23 mouse cellular contexts compared by ENCODE assay signal in the genomic region with DNA sequence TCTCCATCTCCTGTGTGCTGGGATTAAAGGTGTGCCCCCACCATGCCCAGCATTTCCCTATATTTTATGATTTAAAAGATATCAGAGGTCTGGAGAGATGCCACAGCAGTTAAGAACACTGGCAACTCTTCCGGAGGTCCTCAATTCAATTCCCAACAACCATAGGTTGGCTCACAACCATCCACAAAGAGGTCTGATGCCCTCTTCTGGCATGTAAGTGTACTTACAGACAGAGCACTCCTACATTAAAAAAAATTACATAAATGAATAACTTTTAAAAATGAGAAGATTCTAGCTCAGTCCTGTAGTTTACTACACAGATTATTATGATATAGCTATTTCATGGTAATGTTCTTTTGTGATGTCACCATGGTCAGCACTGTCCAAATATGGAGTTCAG. TPM values are rescaled to one million over a fixed set of nuclear protein-coding genes. Genes with fewer than 3 reads are reported as not detected.
A peak's percentile ranks its signal among the peaks of the same experiment; 100 is the strongest.
DNase-seq lines count a peak whose midpoint lies in the region; ATAC-seq and TF ChIP-seq lines count a peak whose summit lies in the region.
"Had no signal": no experiment of that assay in that cellular context is flagged by ENCODE, and none has a peak within 500 bp of the region (broad histone marks: within the 10 kb centered on the region; RNA-seq: fewer than 3 reads in every experiment).

No protein-coding gene starts in this region.

- H3K27ac ChIP-seq in liver, postnatal 0 days (ENCODE audit: low read depth): no peak overlapping the region
- no peak overlapping the region for H3K27ac ChIP-seq in liver, embryonic 11.5 days (ENCODE audit: low read depth, low read length)
- H3K27ac ChIP-seq: embryonic facial prominence, embryonic 12.5 days; heart, embryonic 13.5 days; hindbrain, postnatal 0 days; liver, embryonic 14.5 days; stomach, embryonic 15.5 days had no signal

- H3K9ac ChIP-seq in liver, postnatal 0 days (replicated peaks): no peak overlapping the region
- no peak overlapping the region for H3K9ac ChIP-seq in liver, embryonic 11.5 days (ENCODE audit: low read depth, low read length)
- H3K9ac ChIP-seq: embryonic facial prominence, embryonic 12.5 days; heart, embryonic 13.5 days; liver, embryonic 14.5 days; stomach, embryonic 15.5 days had no signal

- ATAC-seq in liver, postnatal 0 days: no peak
- no peak for ATAC-seq in liver, embryonic 11.5 days (replicated peaks; ENCODE audit: low FRiP score)
- ATAC-seq in megakaryocyte progenitor cell, adult 5-6 weeks (replicated peaks; ENCODE audit: poor library complexity): peak; percentile 68
- ATAC-seq: forebrain, embryonic 14.5 days; hindbrain, postnatal 0 days had no signal

- H3K4me2 ChIP-seq in liver, postnatal 0 days (ENCODE audit: low read depth, low read length): no peak overlapping the region
- H3K4me2 ChIP-seq in liver, embryonic 11.5 days: no peak overlapping the region
- H3K4me2 ChIP-seq: embryonic facial prominence, embryonic 12.5 days; heart, embryonic 13.5 days; stomach, embryonic 15.5 days had no signal

- intact Hi-C loops in heart, postnatal 25 days (cut with DNase I): no loop called here

- TF ChIP-seq CTCF in liver, postnatal 0 days (IDR thresholded peaks at IDR 0.05; ENCODE audit: low read depth): peak; percentile 33; the same call in 1 of the 2 replicates

- DNase-seq in heart, adult 11 months: peak; percentile 31
- no peak for DNase-seq in heart, postnatal 25 days (ENCODE audit: low spot score)
- no peak for DNase-seq in liver, postnatal 0 days
- DNase-seq in liver, embryonic 11.5 days (ENCODE audit: low spot score): no peak
- peak; percentile 17 for DNase-seq in NIH3T3 (ENCODE audit: low read depth)
- DNase-seq in spleen, postnatal 4 days (ENCODE audit: low spot score in 2 of 2): no peak
- DNase-seq in gastrocnemius, postnatal 25 days: no peak
- DNase-seq: cerebellum, adult 8-10 months; heart, postnatal 4 days; kidney, adult 2 months; kidney, postnatal 14 days; layer of hippocampus, adult 9-11 months; lung, postnatal 14 days; right cerebral cortex, postnatal 14 days; spleen, adult 18-20 months; thymus, adult 2 months had no signal

- no peaks in the 10 kb centered on the region for H3K4me1 ChIP-seq in liver, postnatal 0 days (ENCODE audit: insufficient read depth)
- no peaks in the 10 kb centered on the region for H3K4me1 ChIP-seq in liver, embryonic 11.5 days (replicated peaks; ENCODE audit: control insufficient read depth, insufficient read depth, low read length)
- H3K4me1 ChIP-seq: embryonic facial prominence, embryonic 12.5 days; heart, embryonic 13.5 days; stomach, embryonic 15.5 days had no signal

- H3K9me3 ChIP-seq in liver, postnatal 0 days (ENCODE audit: low read length): no peaks in the 10 kb centered on the region
- H3K9me3 ChIP-seq in liver, embryonic 11.5 days (ENCODE audit: control insufficient read depth, low read length): no peaks in the 10 kb centered on the region
- H3K9me3 ChIP-seq: embryonic facial prominence, embryonic 12.5 days; heart, embryonic 13.5 days; stomach, embryonic 15.5 days had no signal

- H3K4me3 ChIP-seq in liver, postnatal 0 days (ENCODE audit: low read depth, low read length): no peak overlapping the region
- no peak overlapping the region for H3K4me3 ChIP-seq in liver, embryonic 11.5 days (ENCODE audit: low read depth, low read length)
- H3K4me3 ChIP-seq: embryonic facial prominence, embryonic 12.5 days; heart, embryonic 13.5 days; stomach, embryonic 15.5 days had no signal

- no peak for TF ChIP-seq EP300 in liver, postnatal 0 days (IDR thresholded peaks at IDR 0.05; ENCODE audit: low read depth)

- 79% methylated on average over 1 of the region's 1 CpGs for WGBS in liver, postnatal 0 days (ENCODE audit: insufficient replicate concordance)
- WGBS in liver, embryonic 11.5 days: 81% methylated on average over 1 of the region's 1 CpGs

- H3K36me3 ChIP-seq in liver, postnatal 0 days (replicated peaks; ENCODE audit: insufficient read depth, low read length): no peaks in the 10 kb centered on the region
- no peaks in the 10 kb centered on the region for H3K36me3 ChIP-seq in liver, embryonic 11.5 days (ENCODE audit: control insufficient read depth, insufficient read depth, low read length)
- H3K36me3 ChIP-seq: embryonic facial prominence, embryonic 12.5 days; heart, embryonic 13.5 days; stomach, embryonic 15.5 days had no signal

- H3K27me3 ChIP-seq in liver, postnatal 0 days (ENCODE audit: insufficient read depth, low read length): no peaks in the 10 kb centered on the region
- no peaks in the 10 kb centered on the region for H3K27me3 ChIP-seq in liver, embryonic 11.5 days (replicated peaks; ENCODE audit: control insufficient read depth, insufficient read depth, low read length)
- H3K27me3 ChIP-seq: embryonic facial prominence, embryonic 12.5 days; heart, embryonic 13.5 days; stomach, embryonic 15.5 days had no signal

RNA-seq across cellular contexts. Expression of a gene that starts 20.6 kb away (rescaled TPM):
- total RNA-seq in heart, postnatal 25 days (2021): 10 to 100 TPM; 20.8 to 25.7 TPM
- polyA plus RNA-seq in liver, postnatal 0 days (2015; fragmentation: Nextera tagmentation; extraction: Ambion mirVana): 43.0 and 45.5 TPM in 2 replicates
- 85.8 and 86.5 TPM in 2 replicates for polyA plus RNA-seq in liver, embryonic 11.5 days (2014; fragmentation: Nextera tagmentation; extraction: Ambion mirVana)
- 145 and 160 TPM in 2 replicates for total RNA-seq in megakaryocyte progenitor cell, adult 5-6 weeks (2015)
- 154 and 174 TPM in 2 replicates for total RNA-seq in megakaryocyte progenitor cell, adult 5-6 weeks (2017)
- 10 to 100 TPM; 15.9 to 19.9 TPM for total RNA-seq in gastrocnemius, postnatal 25 days (2021)

Comparison
In these comparisons a context has a peak if more than half of its experiments do, and no peak if none do; other contexts are left out.
1. DNase-seq: peak in heart, adult 11 months (single experiment) and NIH3T3 (single experiment); none in heart, postnatal 25 days (single experiment), liver, postnatal 0 days (single experiment), liver, embryonic 11.5 days (single experiment), spleen, postnatal 4 days (0 of 2) and gastrocnemius, postnatal 25 days (single experiment).
2. RNA of a gene that starts 20.6 kb away (total RNA-seq): 145 to 174 TPM in megakaryocyte progenitor cell, adult 5-6 weeks; 20.8 to 25.7 TPM in heart, postnatal 25 days and 15.9 to 19.9 TPM in gastrocnemius, postnatal 25 days; every median in the first group is over 4 times any median in the second.